Mouse (Mus musculus) bone marrow, adult 2 months (tissue): ENCODE results near the gene Fgd3.

Source experiments
- CTCF ChIP-seq: fragments of 200-500 bp; IDR thresholded peaks from 2 replicates; pipeline ENCODE4 v1.5.1; 2011; ENCODE audit warnings: low read length, control low read depth; ENCODE audit not compliant: control insufficient read depth, insufficient read depth
- POLR2A ChIP-seq: fragments of 200-500 bp; IDR thresholded peaks from 2 replicates; pipeline ENCODE4 v1.6.1; 2011; ENCODE audit warnings: low read depth, mild to moderate bottlenecking, control low read depth, low read length, borderline replicate concordance; ENCODE audit not compliant: control insufficient read depth

DNA sequence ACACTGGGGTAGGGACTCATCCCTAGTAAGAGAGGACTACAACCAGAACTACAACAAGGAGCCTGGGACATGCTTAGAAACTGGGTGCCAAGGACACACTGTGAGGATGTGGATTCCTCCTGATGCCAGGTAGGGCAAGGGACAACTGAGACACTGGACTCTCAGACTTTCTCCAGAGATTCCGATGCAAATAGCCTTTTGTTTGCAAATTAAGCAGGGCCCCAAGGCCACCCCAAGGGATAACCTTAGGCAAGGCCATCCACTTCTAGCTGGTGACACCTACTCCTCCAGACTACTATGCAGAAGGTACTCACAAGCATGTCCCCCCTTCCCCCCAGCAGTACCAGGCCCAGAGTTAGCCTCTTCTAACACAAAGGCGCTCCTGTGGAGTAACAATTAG is 73.5 kb downstream of the Fgd3 start:
- no peak for TF ChIP-seq POLR2A
- no peak for TF ChIP-seq CTCF
